Mouse (Mus musculus): ENCODE data around the gene Nomo1. TPM values are rescaled to one million over a fixed set of nuclear protein-coding genes. Genes with fewer than 3 reads are reported as not detected.

Nomo1 gene
- 10 to 100 TPM; 18.2 to 22.0 (median 21.4) TPM for polyA plus RNA-seq (2017; shearing (Covaris generic))

DNA sequence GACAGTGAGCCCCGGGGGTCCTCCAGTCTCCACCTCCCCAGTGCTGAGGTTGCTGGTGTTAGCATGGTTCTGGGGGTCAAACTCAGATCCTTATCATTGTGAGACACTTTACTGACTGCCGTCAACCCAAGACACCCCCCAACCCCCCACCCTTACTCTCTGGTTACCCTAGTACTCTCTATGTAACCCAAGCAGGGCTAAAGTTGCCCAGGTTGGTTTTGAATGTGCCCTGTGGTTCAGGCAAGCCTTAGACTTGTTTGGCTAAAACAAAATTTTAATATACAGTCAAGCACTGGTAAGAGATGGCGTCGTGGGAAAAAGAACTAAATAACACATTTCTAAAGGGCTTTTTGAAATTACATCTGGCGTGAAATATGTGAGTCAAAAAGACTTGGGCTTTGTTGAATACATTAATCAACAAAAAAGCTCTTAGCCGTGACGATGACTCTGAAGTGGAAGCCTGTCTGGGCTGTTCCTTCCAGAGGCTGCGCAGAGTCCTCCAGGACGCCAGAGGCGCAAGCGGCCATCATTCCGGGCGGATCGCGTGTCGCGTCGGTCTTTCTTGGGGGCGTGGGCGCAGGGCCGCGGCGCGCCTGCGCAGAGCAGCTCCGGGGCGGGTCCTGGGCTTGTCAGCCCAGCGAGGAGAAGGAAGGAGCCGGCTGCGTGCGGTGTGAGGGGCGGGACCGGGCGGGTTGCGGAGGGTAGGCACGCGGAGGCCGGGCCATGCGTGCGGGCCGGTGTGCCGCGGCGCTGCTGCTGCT is at the start of gene Nomo1:
Nomo1 (plus strand) TSS at position 590 of the 761 bp plus-strand sequence.
- ATAC-seq = peak; percentile 94

DNA sequence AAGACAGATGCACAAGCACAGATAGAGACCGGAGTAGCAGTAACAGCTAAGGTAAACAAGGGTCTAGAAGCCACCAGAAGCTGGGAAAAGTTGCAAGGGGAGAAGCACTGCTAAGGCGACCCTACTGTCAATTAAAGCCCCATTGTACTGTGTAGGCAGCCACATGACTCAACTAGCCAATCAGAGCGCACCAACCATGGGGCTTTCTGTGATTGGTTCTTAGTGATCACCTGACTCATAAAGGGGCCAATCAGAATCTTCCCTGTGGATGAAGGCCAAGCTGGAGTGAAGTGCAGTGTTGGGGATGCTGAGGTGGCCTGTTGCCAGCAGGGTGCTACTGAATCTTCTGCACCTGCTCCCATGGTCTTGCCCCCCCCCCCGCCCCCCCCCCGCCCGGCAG is 46.6 kb upstream of the Nomo1 start:
- ATAC-seq = no peak

DNA sequence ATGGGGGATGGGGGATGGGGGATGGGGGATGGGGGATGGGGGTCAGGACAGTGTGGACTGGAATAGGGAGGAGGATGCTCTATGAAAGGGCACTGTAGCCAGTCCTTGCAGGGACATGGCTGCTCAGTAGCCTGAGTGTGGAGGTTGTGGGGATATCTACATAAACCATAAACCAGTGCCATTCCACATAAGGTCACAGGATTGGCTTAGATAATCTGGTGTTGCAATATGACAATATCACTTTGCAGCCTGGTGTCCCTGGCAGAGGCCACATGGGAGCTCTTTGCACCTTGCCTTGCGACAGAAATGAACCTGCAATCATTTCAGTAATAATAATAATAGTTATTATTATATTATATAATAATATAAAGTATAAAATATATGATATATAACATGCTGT is 45.2 kb upstream of the Nomo1 start:
- no peak for ATAC-seq

DNA sequence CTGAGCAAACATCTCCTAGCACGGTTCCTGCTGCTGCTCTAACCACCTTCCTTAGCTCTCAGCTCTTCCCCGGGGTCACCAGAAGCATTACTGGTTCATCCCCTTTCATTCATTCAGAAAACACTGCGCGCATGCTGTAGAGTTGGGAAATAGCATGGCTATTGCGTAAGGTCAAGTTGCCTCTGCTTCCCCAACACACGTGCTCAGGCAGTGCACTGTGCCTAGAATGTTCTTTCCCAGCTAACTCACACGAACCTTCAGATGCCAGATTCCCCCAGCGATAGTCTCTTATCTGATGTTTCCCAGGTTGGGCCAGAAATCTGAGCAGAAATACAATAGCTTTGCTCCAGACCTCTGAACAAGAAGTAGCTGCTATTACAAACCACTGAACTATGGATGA is 41.0 kb upstream of the Nomo1 start:
- no peak for ATAC-seq

GRCm38 (mm10) chr7:46000577-46000976 is 32.9 kb upstream of the Nomo1 start:
- no peak for ATAC-seq

GRCm38 (mm10) chr7:46002748-46003147 is 30.8 kb upstream of the Nomo1 start:
- no peak for ATAC-seq

- ATAC-seq = no peak
Observed at GRCm38 (mm10) chr7:46009578-46009977, 23.9 kb upstream of the Nomo1 start.

DNA sequence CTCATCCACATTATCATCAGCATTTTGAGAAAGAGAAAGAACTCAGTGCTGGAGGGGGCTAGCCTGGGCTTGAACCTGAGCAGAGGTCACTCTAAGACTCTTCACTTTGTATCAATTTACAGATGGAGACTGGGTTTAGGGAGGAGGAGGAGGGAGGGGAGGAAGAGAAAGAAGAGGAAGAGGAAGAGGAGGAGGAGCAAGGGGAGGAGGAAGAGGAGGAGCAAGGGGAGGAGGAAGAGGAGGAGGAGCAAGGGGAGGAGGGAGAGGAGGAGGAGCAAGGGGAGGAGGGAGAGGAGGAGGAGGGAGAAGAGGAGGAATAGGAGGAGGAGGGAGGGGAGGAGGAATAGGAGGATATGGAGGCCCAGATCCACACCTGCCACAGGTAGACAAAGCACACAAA is 21.4 kb upstream of the Nomo1 start:
- ATAC-seq = no peak

GRCm38 (mm10) chr7:46013266-46014010 is 20.1 kb upstream of the Nomo1 start:
- no peak for ATAC-seq

DNA sequence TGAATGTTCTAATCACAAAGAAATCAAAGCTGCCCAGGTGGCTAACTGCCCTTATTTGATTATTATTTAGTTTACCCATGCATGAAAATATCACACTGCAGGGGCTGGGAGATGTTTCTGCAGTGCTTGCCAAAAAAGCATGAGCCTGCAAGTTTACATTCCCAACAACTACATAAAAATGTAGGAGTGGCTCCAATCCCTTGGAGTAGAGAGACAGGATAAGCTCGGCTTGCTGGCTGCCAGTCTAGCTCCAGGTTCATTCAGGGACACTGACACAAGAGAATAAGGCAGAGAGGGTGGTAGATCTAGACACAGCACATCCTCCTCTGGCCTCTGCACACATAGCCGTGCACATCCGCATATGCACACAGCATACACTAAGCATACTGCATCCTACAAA is 13.9 kb upstream of the Nomo1 start:
- ATAC-seq = no peak

DNA sequence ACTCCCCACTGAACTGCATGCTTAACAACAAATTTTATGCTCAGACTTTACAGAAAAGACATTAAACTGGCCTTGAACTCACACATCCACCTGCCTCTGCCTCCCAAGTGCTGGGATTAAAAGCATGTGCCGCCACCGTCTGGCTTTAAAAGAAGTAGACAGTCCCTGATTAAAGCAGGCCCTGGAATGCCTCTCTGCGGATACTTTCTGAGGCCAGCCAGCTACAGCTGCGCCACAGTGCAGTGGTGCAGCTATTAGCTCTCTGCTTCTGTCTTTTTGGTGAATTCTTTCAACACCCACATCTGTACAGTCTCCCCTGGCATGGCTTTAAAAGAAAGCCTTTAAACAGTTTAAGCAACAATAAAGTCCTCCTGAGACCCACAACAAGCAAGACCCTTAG is 11.5 kb upstream of the Nomo1 start:
- no peak for ATAC-seq

DNA sequence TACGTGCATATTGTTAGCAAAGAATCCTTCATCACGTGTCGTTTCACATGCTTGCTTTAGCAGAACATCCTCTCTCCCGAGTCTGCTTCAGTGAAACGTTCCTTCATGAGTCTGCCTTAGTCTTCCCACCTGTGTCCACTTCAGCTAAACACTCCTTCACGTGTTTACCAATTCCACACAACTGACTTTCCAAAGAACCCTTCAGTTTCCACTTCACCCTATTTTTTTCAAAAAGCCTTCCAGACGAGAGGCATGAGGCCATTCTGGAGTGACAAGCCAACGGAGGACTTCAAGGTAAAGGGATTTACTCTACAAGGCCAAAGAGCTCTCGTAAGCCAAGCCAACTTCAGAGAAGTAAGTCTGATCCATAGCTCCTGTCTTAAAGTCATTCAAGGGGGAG is 8.1 kb upstream of the Nomo1 start:
- no peak for ATAC-seq

- no peak for ATAC-seq
Observed at GRCm38 (mm10) chr7:46028681-46029080, 4.8 kb upstream of the Nomo1 start.

DNA sequence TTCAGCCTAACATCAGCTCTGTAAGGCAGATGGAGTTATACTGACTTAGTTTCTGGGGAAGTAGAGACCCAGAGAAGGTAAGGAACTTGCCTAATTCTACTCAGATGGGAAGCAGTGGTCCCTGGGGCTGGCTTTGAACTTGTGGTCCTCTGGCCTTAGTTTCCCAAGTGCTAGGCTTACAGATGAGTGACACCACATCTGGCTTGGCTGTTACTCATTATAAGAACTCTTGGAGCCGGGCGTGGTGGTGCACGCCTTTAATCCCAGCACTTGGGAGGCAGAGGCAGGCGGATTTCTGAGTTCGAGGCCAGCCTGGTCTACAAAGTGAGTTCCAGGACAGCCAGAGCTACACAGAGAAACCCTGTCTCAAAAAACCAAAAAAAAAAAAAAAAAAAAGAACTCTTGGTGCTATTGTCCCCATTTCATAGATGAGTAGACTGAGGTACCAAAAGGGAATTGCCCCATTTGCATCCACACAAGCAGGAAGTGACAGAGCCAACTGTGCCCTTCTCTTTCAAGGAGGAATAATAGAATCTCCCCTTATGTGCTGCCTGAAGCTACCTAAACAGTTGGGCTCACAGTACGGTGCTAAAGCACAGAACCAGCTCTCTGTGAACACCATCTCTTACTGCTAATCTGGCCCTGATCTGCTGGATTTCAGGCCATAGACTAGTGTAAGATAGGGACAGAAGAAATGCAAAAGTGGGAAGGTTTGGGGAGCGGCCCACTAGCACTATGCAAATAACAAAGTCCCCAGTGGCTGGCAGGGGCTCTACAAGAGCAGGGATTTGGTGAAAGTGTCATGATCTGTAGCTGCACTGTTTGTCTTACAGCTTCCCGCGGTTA is 4.0 kb upstream of the Nomo1 start:
- no peak for ATAC-seq

DNA sequence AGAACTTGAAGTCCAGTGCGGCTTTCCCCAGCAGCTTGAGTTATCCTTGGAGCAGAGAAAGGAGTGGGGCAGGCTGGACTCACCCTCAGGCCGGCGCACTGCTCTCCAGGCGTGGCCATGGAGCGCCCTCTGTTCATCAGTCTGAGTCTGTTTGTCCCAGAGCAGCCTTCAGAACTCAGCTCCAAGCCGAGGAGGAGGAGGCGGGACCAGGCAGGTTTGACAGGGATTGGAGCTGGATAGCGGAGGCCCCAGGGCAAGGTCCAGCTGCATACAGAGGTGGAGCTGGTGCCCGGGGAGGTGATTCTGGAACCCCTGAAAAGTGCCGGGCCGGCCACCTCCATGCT is 3.4 kb upstream of the Nomo1 start, which contains the start of gene Abcc6:
Abcc6 (minus strand) TSS at position 158 of the 344 bp plus-strand sequence.
- no peak for ATAC-seq

DNA sequence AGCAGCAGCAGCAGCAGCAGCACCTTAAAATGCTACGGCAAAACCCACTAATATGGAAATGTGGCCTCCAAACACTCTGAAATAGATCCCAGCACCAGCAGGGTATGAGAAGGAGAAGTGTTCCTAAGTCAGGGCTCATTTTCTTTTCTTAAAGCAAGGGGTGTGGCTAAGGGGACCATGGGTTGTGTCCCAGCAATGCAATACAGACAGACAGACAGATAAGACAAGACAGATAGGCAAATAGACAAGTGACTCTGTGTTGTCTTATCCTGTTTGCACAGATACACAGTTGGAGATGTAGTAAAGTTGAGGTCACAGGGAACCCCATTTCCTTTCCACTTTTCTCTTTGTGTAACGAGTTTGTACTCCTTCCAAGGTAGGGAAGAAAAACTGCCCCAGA is 2.4 kb upstream of the Nomo1 start:
- ATAC-seq = no peak

DNA sequence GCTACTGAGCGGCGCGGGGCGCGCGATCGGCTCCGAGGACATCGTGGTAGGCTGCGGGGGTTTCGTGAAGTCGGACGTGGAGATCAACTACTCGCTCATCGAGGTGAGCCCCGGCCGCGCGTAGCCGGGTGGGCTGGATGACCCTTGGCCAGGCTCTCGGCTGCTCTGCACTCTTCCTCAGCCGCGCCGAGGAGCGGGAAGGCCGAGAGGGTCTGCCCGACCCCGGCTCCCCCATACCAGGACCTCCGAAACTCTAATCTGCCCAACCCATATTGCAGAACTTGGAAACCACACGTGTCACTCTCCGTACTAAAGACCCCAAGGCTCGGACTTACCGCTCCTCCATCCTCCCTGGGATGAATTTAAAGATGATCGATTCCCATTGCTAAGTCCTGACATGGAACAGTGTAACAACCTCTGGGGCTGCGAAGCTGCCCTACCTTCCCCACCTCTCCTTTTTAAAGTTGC is 406 bp downstream of the Nomo1 start:
- no peak for ATAC-seq

- ATAC-seq = no peak
Observed at GRCm38 (mm10) chr7:46034991-46035390, 1.5 kb downstream of the Nomo1 start.

DNA sequence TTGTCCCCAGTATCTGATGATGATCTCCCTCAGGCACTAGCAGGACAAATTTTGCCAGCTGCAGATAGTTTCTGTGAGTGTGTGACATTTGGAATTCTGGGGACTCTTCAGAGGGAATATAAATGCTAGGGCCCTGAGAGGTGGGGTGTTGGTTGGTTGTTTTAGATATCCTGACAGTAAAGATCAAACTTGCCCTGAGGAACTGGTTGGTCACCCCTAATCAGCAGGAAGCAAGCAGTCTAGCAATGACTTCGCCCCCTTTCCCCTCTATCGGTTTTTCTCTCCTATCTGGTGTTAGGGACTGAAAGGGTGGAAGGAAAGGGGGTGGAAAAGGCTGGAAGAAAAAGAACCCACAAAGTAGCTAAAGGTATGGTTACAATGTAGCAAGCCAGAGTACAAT is 2.0 kb downstream of the Nomo1 start:
- no peak for ATAC-seq

GRCm38 (mm10) chr7:46037433-46037832 is 3.9 kb downstream of the Nomo1 start:
- no peak for ATAC-seq

GRCm38 (mm10) chr7:46039873-46040272 is 6.4 kb downstream of the Nomo1 start:
- ATAC-seq = no peak

- no peak for ATAC-seq
Observed at GRCm38 (mm10) chr7:46044106-46044505, 10.6 kb downstream of the Nomo1 start.

GRCm38 (mm10) chr7:46045882-46046281 is 12.4 kb downstream of the Nomo1 start:
- no peak for ATAC-seq

Measured in inflammation-experienced regulatory T-cells, adult 6 months (primary cell).